ENCODE assay signal across 18 mouse cellular contexts in genomic region chr16:6065481-6065880, GRCm38 (mm10).
A peak's percentile ranks its signal among the peaks of the same experiment; 100 is the strongest.
DNase-seq lines count a peak whose midpoint lies in the region; ATAC-seq lines count a peak whose summit lies in the region.
"Had no signal": no experiment of that assay in that cellular context is flagged by ENCODE, and none has a peak within 500 bp of the region (broad histone marks: within the 10 kb centered on the region; RNA-seq: fewer than 3 reads in every experiment).

No protein-coding gene starts in this region.

- no peaks in the 10 kb centered on the region for H3K27me3 ChIP-seq in intestine, embryonic 16.5 days (replicated peaks; ENCODE audit: control insufficient read depth, insufficient read depth, low read length)
- H3K27me3 ChIP-seq: embryonic facial prominence, embryonic 15.5 days; heart, embryonic 13.5 days; hindbrain, embryonic 15.5 days had no signal

- no peak overlapping the region for H3K27ac ChIP-seq in intestine, embryonic 16.5 days (ENCODE audit: low read length)
- H3K27ac ChIP-seq: embryonic facial prominence, embryonic 15.5 days; forebrain, embryonic 10.5 days; gastrocnemius, adult 2 months; heart, embryonic 13.5 days; hindbrain, embryonic 15.5 days had no signal

- no peaks in the 10 kb centered on the region for H3K36me3 ChIP-seq in intestine, embryonic 16.5 days (ENCODE audit: control insufficient read depth, insufficient read depth, low read length)
- H3K36me3 ChIP-seq: embryonic facial prominence, embryonic 15.5 days; forebrain, embryonic 10.5 days; heart, embryonic 13.5 days; hindbrain, embryonic 15.5 days had no signal

- ATAC-seq in intestine, embryonic 16.5 days: no peak
- ATAC-seq: forebrain, embryonic 14.5 days; intestine, postnatal 0 days had no signal

- WGBS in intestine, embryonic 16.5 days: 86% methylated on average over 4 of the region's 4 CpGs

- DNase-seq in cerebellum, adult 11-12 months: peak; percentile 73
- DNase-seq in cerebellum, postnatal 4 days (ENCODE audit: low spot score in 2 of 2): no peak
- DNase-seq in cerebellum, adult 8-10 months: peak; percentile 49
- peak; percentile 68 to 74 for DNase-seq in cerebellum, postnatal 14 days
- no peak for DNase-seq in heart, adult 8-10 months (ENCODE audit: low spot score)
- DNase-seq in left cerebral cortex, adult 11 months (ENCODE audit: low spot score): no peak
- DNase-seq: adrenal gland, postnatal 14 days; gastrocnemius, adult 2 months; gastrocnemius, postnatal 25 days; heart, postnatal 36 days had no signal

- H3K9me3 ChIP-seq in intestine, embryonic 16.5 days (ENCODE audit: control insufficient read depth, low read length): no peaks in the 10 kb centered on the region
- H3K9me3 ChIP-seq: embryonic facial prominence, embryonic 15.5 days; forebrain, embryonic 10.5 days; heart, embryonic 13.5 days; hindbrain, embryonic 15.5 days had no signal

- H3K4me2 ChIP-seq in intestine, embryonic 16.5 days (ENCODE audit: low read depth, low read length): no peak overlapping the region
- H3K4me2 ChIP-seq: embryonic facial prominence, embryonic 15.5 days; heart, embryonic 13.5 days; hindbrain, embryonic 15.5 days had no signal

- H3K9ac ChIP-seq in intestine, embryonic 16.5 days (ENCODE audit: low read depth, low read length): no peak overlapping the region
- H3K9ac ChIP-seq: embryonic facial prominence, embryonic 15.5 days; heart, embryonic 13.5 days; hindbrain, embryonic 15.5 days had no signal

- H3K4me3 ChIP-seq in intestine, embryonic 16.5 days (ENCODE audit: low read length): no peak overlapping the region
- H3K4me3 ChIP-seq: embryonic facial prominence, embryonic 15.5 days; erythroblast, embryonic 14.5 days; forebrain, embryonic 10.5 days; gastrocnemius, adult 2 months; heart, embryonic 13.5 days; hindbrain, embryonic 15.5 days had no signal

- H3K4me1 ChIP-seq in intestine, embryonic 16.5 days (ENCODE audit: control insufficient read depth, insufficient read depth, low read length): no peaks in the 10 kb centered on the region
- H3K4me1 ChIP-seq: embryonic facial prominence, embryonic 15.5 days; forebrain, embryonic 10.5 days; hindbrain, embryonic 15.5 days had no signal

Comparison
In these comparisons a context has a peak if more than half of its experiments do, and no peak if none do; other contexts are left out.
1. DNase-seq: peak in cerebellum, adult 11-12 months (single experiment), cerebellum, adult 8-10 months (single experiment) and cerebellum, postnatal 14 days (2 of 2); none in cerebellum, postnatal 4 days (0 of 2), heart, adult 8-10 months (single experiment) and left cerebral cortex, adult 11 months (single experiment).